Mouse (Mus musculus): ENCODE measurements at regions not wholly inside any gene's neighbourhood (a gene's known extent, or its start where the extent isn't known, plus 50 kb on each side); places are given as distances from the start of the nearest gene placed in this dataset.

DNA sequence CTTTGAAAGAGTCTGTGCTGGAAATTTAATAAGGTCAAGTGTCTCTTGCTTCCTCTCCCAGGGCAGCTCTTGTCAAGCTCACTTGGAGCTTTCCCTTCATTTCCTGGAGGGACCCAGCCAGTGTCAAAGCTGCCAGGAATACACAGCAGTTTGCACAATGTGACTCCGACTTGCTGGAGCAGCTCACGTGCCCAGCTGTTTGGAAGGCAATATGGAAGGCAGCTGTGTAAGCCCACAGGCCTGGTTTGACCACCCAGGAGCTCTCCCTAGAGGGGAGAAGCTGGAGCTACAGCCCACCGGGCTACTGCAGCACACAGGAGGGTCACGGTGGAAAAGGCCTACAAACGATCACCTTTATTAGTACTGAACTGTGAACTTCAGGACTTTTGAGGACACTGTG lies 669.8 kb downstream of the Slc22a22 start:
- H3K4me2 ChIP-seq (ENCODE audit: low read depth, low read length) = no peak overlapping the region
- no peak overlapping the region for H3K9ac ChIP-seq (ENCODE audit: low read length)
- H3K4me3 ChIP-seq (ENCODE audit: low read length) = no peak overlapping the region
- H3K36me3 ChIP-seq (ENCODE audit: control insufficient read depth, insufficient read depth, low read length) = no peaks in the 10 kb centered on the region
- no peaks in the 10 kb centered on the region for H3K9me3 ChIP-seq (ENCODE audit: control insufficient read depth, low read length)
- no peak overlapping the region for H3K27ac ChIP-seq (ENCODE audit: low read length)
- 44% methylated on average over 5 of the region's 5 CpGs for WGBS
- no peaks in the 10 kb centered on the region for H3K27me3 ChIP-seq (ENCODE audit: control insufficient read depth, insufficient read depth, low read depth, low read length)
- no peaks in the 10 kb centered on the region for H3K4me1 ChIP-seq (replicated peaks; ENCODE audit: control insufficient read depth, insufficient read depth, low read length)
- peak; percentile 85 for ATAC-seq (ENCODE audit: low read depth)

DNA sequence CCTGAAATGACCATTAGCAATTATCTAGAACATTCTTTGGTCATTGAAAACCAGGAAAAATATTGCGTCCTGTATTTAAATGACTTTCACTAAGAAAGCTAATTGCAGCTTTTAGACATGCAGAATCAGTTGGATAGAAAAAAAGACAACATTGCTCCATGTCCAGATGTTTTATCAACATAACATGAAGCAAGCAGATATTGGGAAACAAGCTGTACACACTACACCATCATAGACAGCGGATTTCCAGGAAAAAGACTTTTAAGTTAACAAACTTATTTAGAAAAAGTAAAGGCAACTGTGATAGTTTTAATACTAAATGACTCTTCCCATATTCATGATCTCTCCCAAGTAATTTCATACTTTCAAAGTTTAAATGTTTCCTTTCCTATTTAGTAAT lies 675.5 kb downstream of the Slc22a22 start:
- 79% methylated on average over 2 of the region's 2 CpGs for WGBS
- no peaks in the 10 kb centered on the region for H3K36me3 ChIP-seq (ENCODE audit: control insufficient read depth, insufficient read depth, low read length)
- no peaks in the 10 kb centered on the region for H3K9me3 ChIP-seq (ENCODE audit: control insufficient read depth, low read length)
- H3K4me1 ChIP-seq (replicated peaks; ENCODE audit: control insufficient read depth, insufficient read depth, low read length) = no peaks in the 10 kb centered on the region
- no peaks in the 10 kb centered on the region for H3K27me3 ChIP-seq (ENCODE audit: control insufficient read depth, insufficient read depth, low read depth, low read length)
- H3K9ac ChIP-seq (ENCODE audit: low read length) = no peak overlapping the region
- H3K4me2 ChIP-seq (ENCODE audit: low read depth, low read length) = no peak overlapping the region
- no peak for ATAC-seq (ENCODE audit: low read depth)
- no peak overlapping the region for H3K27ac ChIP-seq (ENCODE audit: low read length)
- no peak overlapping the region for H3K4me3 ChIP-seq (ENCODE audit: low read length)

DNA sequence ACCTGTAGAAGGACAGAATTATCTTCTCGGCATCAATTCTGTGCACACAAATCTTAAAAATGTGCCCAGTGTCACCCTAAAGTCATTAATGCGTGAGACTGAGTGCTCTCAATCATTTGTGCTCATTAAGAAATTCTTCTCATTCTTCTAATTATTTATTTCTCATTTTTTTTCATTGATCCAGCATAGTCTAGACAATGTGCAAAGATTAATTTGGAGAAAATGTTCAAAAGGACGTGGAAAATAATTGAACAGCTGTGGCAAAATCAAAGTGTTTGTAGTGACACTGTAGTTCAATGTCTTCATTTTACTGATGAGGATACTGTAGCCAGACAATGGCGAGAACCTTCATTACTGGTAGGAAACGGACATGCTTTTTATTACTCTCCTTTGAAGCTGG lies 702.0 kb downstream of the Slc22a22 start:
- H3K27ac ChIP-seq (ENCODE audit: low read length) = no peak overlapping the region
- H3K4me1 ChIP-seq (replicated peaks; ENCODE audit: control insufficient read depth, insufficient read depth, low read length) = no peaks in the 10 kb centered on the region
- H3K4me2 ChIP-seq (ENCODE audit: low read depth, low read length) = no peak overlapping the region
- H3K9ac ChIP-seq (ENCODE audit: low read length) = no peak overlapping the region
- 62% methylated on average over 5 of the region's 5 CpGs for WGBS
- H3K36me3 ChIP-seq (ENCODE audit: control insufficient read depth, insufficient read depth, low read length) = no peaks in the 10 kb centered on the region
- H3K4me3 ChIP-seq (ENCODE audit: low read length) = no peak overlapping the region
- no peak for ATAC-seq (ENCODE audit: low read depth)
- H3K9me3 ChIP-seq (ENCODE audit: control insufficient read depth, low read length) = no peaks in the 10 kb centered on the region
- no peaks in the 10 kb centered on the region for H3K27me3 ChIP-seq (ENCODE audit: control insufficient read depth, insufficient read depth, low read depth, low read length)

DNA sequence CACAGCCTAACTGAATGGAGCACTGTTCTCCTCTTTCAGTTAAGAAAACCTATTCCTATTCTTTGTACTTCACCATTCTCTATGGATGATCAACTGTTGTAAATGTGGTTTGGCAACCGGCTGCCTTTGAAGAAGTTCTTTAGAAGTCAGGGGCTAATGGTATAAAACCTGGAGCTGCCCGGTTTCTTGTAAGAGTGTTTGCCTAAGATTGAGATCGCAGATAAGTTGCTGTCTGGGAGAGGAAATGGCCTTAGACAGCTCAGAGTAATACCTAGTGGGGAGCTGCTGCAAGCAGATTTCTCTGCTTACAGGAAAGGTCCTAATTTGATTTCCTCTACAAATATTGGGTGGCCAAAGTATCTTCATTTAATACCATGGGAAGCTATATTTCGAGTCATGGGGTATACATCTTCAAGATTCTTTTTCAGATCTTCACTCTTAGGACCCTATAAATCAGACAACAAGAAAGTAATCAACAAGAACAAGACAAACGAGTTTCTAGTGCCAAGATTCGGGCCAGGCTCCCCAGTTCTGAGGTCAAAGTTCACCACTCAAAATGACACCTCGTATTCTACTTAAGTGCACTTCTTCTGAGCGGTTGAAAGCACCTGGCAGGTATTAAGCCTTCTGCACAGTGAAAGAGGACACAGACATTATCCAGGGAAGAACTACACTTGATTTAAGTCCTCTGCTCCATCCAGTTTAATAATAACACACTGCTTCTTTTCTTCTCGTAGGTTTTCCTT lies 702.6 kb downstream of the Slc22a22 start:
- ATAC-seq (ENCODE audit: low read depth) = peak; percentile 85
- no peaks in the 10 kb centered on the region for H3K36me3 ChIP-seq (ENCODE audit: control insufficient read depth, insufficient read depth, low read length)

DNA sequence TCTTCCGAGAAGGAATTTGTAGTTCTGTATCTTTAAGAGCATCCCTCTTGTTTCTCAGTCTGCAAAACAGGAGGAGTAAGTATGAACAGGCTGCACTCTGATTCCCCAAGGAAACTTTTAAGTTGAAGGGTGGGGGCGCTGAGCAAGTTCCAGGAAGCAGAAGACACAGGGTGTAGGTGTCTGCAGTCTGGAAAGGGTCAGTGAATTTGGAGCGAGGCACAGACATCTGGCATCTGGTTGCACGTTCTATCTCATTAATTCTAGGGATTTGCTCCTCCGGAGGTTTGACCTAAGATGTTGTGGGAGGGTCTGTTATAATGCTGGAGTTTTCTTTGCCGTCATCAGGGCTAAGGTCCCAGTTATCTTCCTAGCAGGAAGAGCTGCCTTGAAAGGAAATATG lies 711.1 kb downstream of the Slc22a22 start:
- Histone ChIP-seq H3K4me1 (replicated peaks; ENCODE audit: control insufficient read depth, insufficient read depth, low read length) (peaks cover 5% of the 10 kb centered on the region; the same call in 1 of the 2 replicates), H3K36me3 (ENCODE audit: control insufficient read depth, insufficient read depth, low read length) (no peaks in the 10 kb centered on the region), H3K4me2 (ENCODE audit: low read depth, low read length) (no peak overlapping the region), H3K9me3 (ENCODE audit: control insufficient read depth, low read length) (no peaks in the 10 kb centered on the region; the same call in 1 of the 2 replicates), H3K27me3 (ENCODE audit: control insufficient read depth, insufficient read depth, low read depth, low read length) (no peaks in the 10 kb centered on the region), H3K9ac (ENCODE audit: low read length) (no peak overlapping the region), H3K4me3 (ENCODE audit: low read length) (no peak overlapping the region), H3K27ac (ENCODE audit: low read length) (no peak overlapping the region)
- 57% methylated on average over 6 of the region's 6 CpGs for WGBS
- ATAC-seq (ENCODE audit: low read depth) = no peak

More for the DNA sequence above, 702.6 kb downstream of the Slc22a22 start:
- Histone ChIP-seq H3K9me3 (ENCODE audit: control insufficient read depth, low read length) (no peaks in the 10 kb centered on the region; the same call in 1 of the 2 replicates), H3K9ac (ENCODE audit: low read length) (no peak overlapping the region), H3K27ac (ENCODE audit: low read length) (no peak overlapping the region), H3K27me3 (ENCODE audit: control insufficient read depth, insufficient read depth, low read depth, low read length) (no peaks in the 10 kb centered on the region), H3K4me3 (ENCODE audit: low read length) (no peak overlapping the region), H3K4me2 (ENCODE audit: low read depth, low read length) (no peak overlapping the region), H3K4me1 (replicated peaks; ENCODE audit: control insufficient read depth, insufficient read depth, low read length) (no peaks in the 10 kb centered on the region)
- 19% methylated on average over 9 of the region's 9 CpGs for WGBS

DNA sequence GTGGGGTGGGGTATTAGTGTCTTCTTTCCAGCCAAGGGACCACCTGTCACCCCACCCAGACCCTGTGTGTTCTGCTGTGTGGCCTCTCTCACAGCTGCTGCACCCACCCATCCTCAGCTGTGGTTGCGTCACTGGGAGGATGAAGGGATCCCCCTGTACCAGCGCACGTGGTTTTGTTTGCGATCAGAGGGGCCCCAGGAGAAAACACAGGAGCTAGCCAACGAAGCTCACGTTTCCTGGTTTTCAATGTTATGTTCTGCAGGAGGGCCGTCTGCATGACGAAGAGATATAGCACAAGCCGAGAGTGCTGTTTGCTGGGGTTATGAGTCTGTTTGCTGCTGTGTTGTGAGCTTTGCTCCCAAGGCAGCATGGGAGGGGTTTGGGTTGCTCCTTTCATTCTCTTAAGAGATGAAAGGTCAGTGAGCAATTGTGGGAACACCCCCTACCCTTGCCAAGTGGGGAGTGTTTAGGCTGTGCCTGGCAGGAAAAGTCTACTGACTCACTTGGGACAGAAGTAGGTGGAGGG lies 712.4 kb downstream of the Slc22a22 start:
- no peaks in the 10 kb centered on the region for H3K27me3 ChIP-seq (ENCODE audit: control insufficient read depth, insufficient read depth, low read depth, low read length)
- H3K27ac ChIP-seq (ENCODE audit: low read length) = no peak overlapping the region
- WGBS = 25% methylated on average over 9 of the region's 9 CpGs
- no peak overlapping the region for H3K9ac ChIP-seq (ENCODE audit: low read length)
- peak; percentile 52 for ATAC-seq (ENCODE audit: low read depth)
- H3K36me3 ChIP-seq (ENCODE audit: control insufficient read depth, insufficient read depth, low read length) = no peaks in the 10 kb centered on the region
- H3K4me2 ChIP-seq (ENCODE audit: low read depth, low read length) = peak overlapping the region; percentile 17; the same call in 1 of the 2 replicates
- no peaks in the 10 kb centered on the region; the same call in 1 of the 2 replicates for H3K9me3 ChIP-seq (ENCODE audit: control insufficient read depth, low read length)
- no peak overlapping the region for H3K4me3 ChIP-seq (ENCODE audit: low read length)
- H3K4me1 ChIP-seq (replicated peaks; ENCODE audit: control insufficient read depth, insufficient read depth, low read length) = peaks cover 5% of the 10 kb centered on the region; the same call in 1 of the 2 replicates

DNA sequence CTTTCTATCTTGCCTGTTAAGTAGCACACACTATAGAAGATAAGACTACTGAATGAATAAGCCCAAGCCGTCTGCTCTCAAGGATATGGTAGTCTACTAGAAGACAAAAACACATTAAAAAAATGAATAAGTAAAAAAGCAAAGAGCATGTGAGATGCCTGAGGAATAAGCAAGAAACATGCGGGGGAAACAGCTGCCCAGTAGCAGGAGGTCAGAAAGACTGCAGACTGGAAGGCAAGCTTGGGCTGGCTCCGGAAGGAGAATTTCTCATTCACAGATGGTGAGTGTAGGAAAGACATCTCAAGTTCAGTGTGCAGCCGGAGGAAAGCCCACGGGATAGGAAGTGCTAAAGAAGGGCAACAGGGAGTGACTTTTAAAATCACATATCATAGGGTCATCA lies 713.4 kb downstream of the Slc22a22 start:
- H3K4me1 ChIP-seq (replicated peaks; ENCODE audit: control insufficient read depth, insufficient read depth, low read length) = peaks cover 5% of the 10 kb centered on the region; the same call in 1 of the 2 replicates
- no peaks in the 10 kb centered on the region for H3K36me3 ChIP-seq (ENCODE audit: control insufficient read depth, insufficient read depth, low read length)
- 38% methylated on average over 5 of the region's 5 CpGs for WGBS
- no peak overlapping the region for H3K9ac ChIP-seq (ENCODE audit: low read length)
- H3K4me3 ChIP-seq (ENCODE audit: low read length) = no peak overlapping the region
- no peak overlapping the region for H3K27ac ChIP-seq (ENCODE audit: low read length)
- ATAC-seq (ENCODE audit: low read depth) = no peak
- H3K27me3 ChIP-seq (ENCODE audit: control insufficient read depth, insufficient read depth, low read depth, low read length) = no peaks in the 10 kb centered on the region
- H3K4me2 ChIP-seq (ENCODE audit: low read depth, low read length) = no peak overlapping the region
- no peaks in the 10 kb centered on the region for H3K9me3 ChIP-seq (ENCODE audit: control insufficient read depth, low read length)

DNA sequence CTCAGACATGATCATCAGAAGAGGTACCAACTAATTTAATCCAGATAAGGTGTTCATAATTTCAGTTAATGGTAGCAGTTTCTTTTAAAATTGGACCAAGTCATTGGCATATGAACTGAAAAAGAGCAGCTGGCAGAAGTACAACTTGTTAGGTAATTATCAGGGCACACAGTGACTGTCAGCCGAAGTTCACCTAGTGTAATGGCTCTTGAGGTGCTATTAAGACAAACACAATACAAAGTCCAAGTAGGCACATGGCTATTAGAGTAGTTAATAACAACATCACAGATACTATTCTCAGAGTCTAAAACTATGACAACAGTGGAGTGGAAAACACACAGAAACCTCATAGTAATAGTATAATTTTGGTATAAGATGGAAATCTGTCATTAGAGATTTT lies 730.7 kb downstream of the Slc22a22 start:
- no peak overlapping the region for H3K9ac ChIP-seq (ENCODE audit: low read length)
- no peaks in the 10 kb centered on the region for H3K27me3 ChIP-seq (ENCODE audit: control insufficient read depth, insufficient read depth, low read depth, low read length)
- no peak overlapping the region for H3K4me2 ChIP-seq (ENCODE audit: low read depth, low read length)
- H3K9me3 ChIP-seq (ENCODE audit: control insufficient read depth, low read length) = no peaks in the 10 kb centered on the region
- peaks cover 8% of the 10 kb centered on the region; the same call in 1 of the 2 replicates for H3K4me1 ChIP-seq (replicated peaks; ENCODE audit: control insufficient read depth, insufficient read depth, low read length)
- no peak overlapping the region for H3K27ac ChIP-seq (ENCODE audit: low read length)
- no peak for ATAC-seq (ENCODE audit: low read depth)
- H3K4me3 ChIP-seq (ENCODE audit: low read length) = no peak overlapping the region
- no peaks in the 10 kb centered on the region for H3K36me3 ChIP-seq (ENCODE audit: control insufficient read depth, insufficient read depth, low read length)
- 48% methylated on average over 1 of the region's 1 CpGs for WGBS

DNA sequence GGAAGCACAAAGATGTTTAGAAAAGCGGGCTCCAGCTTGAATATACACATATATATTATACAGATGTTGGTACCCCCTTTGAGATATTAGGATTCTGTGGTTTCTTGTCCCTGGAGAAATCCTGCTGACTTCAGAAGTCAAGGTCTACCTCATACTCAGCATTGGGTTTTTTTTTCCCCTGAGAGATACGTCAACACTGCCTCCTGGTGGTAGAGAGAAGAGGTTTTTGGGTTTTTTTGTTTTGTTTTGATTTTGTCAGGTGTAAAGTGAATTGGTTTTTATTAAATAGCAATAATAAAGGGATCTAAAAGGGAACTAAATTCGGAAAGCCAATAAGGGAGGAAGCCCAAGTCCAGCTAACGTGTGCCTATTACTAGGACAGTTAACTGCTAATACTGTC lies 732.5 kb downstream of the Slc22a22 start:
- no peaks in the 10 kb centered on the region for H3K36me3 ChIP-seq (ENCODE audit: control insufficient read depth, insufficient read depth, low read length)
- H3K4me2 ChIP-seq (ENCODE audit: low read depth, low read length) = no peak overlapping the region
- no peak for ATAC-seq (ENCODE audit: low read depth)
- no peak overlapping the region for H3K27ac ChIP-seq (ENCODE audit: low read length)
- H3K9me3 ChIP-seq (ENCODE audit: control insufficient read depth, low read length) = no peaks in the 10 kb centered on the region
- H3K9ac ChIP-seq (ENCODE audit: low read length) = no peak overlapping the region
- no peaks in the 10 kb centered on the region for H3K27me3 ChIP-seq (ENCODE audit: control insufficient read depth, insufficient read depth, low read depth, low read length)
- 56% methylated on average over 4 of the region's 4 CpGs for WGBS
- peaks cover 10% of the 10 kb centered on the region; the same call in 1 of the 2 replicates for H3K4me1 ChIP-seq (replicated peaks; ENCODE audit: control insufficient read depth, insufficient read depth, low read length)
- no peak overlapping the region for H3K4me3 ChIP-seq (ENCODE audit: low read length)
